Mouse (Mus musculus): ENCODE data around the gene Tmem9b. TPM values are rescaled to one million over a fixed set of nuclear protein-coding genes. Genes with fewer than 3 reads are reported as not detected.

Tmem9b gene
- polyA plus RNA-seq, 1 experiment from 2014 or later = 95.7 TPM

- H3K27ac ChIP-seq = peak overlapping the region; percentile 68
- 54% methylated on average over 3 of the region's 3 CpGs for WGBS
- TF ChIP-seq CTCF (IDR thresholded peaks at IDR 0.05; ENCODE audit: low read depth) = no peak
- H3K4me3 ChIP-seq (replicated peaks; ENCODE audit: low read depth, low read length) = no peak overlapping the region
- no peaks in the 10 kb centered on the region for H3K27me3 ChIP-seq (ENCODE audit: insufficient read depth, low read length)
- ATAC-seq (replicated peaks; ENCODE audit: low FRiP score, low read depth) (peak; percentile 54; the same call in 1 of the 2 replicates), DNase-seq (ENCODE audit: low spot score) (peak; percentile 91)
- H3K36me3 ChIP-seq (ENCODE audit: insufficient read depth, low read length) = 0 out of 2 replicates have a peak, but pooled peaks cover 12% of the 10 kb centered on the region
- no peak overlapping the region for H3K9ac ChIP-seq (ENCODE audit: low read depth, low read length)
- H3K4me1 ChIP-seq (replicated peaks; ENCODE audit: insufficient read depth, low read length) = 0 out of 2 replicates have a peak, but pooled peaks cover 4% of the 10 kb centered on the region
- no peak overlapping the region for H3K4me2 ChIP-seq (ENCODE audit: low read length)
- H3K9me3 ChIP-seq (replicated peaks; ENCODE audit: low read length) = no peaks in the 10 kb centered on the region
These were observed 43.7 kb downstream of the Tmem9b start for GRCm38 (mm10) chr7:109708961-109709382.

DNA sequence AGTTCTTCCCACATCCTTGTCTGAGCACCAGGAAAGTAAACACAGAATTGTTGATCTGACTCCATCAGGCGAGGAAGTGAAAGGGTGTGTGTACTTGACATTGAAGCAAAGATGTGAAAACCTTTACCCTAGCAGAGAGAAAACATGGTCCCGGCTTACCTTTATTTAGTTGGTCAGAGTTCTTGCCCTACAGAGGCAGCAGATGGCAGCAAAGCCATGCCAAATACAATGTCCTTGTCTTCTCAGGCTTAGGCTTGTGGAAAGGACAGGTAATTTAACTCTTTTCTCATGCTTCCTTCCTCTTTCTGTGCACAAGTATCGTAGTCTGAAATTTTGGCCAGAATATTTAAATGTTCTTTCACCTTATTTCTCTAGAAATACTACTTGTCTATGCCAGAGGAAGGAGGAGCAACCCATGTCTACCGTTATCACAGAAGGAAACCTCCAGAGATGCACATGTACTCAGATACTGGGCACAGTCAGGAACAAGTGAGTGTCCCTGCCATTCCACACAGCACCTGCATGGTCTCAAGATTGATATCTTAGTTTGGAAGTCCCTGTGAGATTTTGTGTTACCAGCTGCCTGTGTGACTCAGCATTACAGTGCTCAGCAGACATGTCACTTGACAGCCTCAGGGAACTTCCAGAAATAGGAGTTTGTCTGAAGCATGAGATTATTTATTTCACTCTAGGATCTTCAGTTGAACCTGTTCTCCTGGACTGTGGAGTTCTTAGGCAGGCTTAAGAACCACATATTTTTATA, 45.5 kb downstream of the Tmem9b start:
- H3K9me3 ChIP-seq (replicated peaks; ENCODE audit: low read length) = no peaks in the 10 kb centered on the region
- DNase-seq (ENCODE audit: low spot score) (peak; percentile 80), ATAC-seq (replicated peaks; ENCODE audit: low FRiP score, low read depth) (no peak)
- peaks cover 8% of the 10 kb centered on the region; the same call in 1 of the 2 replicates for H3K4me1 ChIP-seq (replicated peaks; ENCODE audit: insufficient read depth, low read length)
- H3K27me3 ChIP-seq (ENCODE audit: insufficient read depth, low read length) = no peaks in the 10 kb centered on the region
- H3K9ac ChIP-seq (ENCODE audit: low read depth, low read length) = no peak overlapping the region
- 34% methylated on average over 4 of the region's 4 CpGs for WGBS
- TF ChIP-seq CTCF (IDR thresholded peaks at IDR 0.05; ENCODE audit: low read depth) = peak; percentile 87
- H3K4me2 ChIP-seq (ENCODE audit: low read length) = no peak overlapping the region
- no peak overlapping the region; the same call in 1 of the 2 replicates for H3K27ac ChIP-seq
- H3K36me3 ChIP-seq (ENCODE audit: insufficient read depth, low read length) = 0 out of 2 replicates have a peak, but pooled peaks cover 6% of the 10 kb centered on the region
- H3K4me3 ChIP-seq (replicated peaks; ENCODE audit: low read depth, low read length) = no peak overlapping the region

DNA sequence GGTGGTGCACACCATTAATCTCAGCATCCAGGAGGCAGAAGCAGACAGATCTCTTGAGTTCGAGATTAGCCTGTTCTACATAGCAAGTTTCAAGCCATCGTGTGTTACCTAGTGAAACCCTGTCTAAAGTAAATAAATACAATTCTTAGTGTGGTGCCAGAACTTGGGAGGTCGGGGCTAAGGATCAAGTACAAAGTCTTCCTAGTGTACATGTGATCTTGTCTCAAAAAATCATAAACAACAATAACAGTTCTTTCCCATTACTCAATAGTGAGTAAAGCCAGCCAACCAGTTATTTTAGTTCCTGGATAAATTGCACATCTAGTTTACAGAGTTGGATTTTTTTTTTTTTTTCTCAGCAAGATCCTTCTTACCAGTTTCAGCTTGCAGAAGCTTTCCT, 48.2 kb downstream of the Tmem9b start:
- WGBS = 37% methylated on average over 3 of the region's 3 CpGs
- peaks cover 8% of the 10 kb centered on the region; the same call in 1 of the 2 replicates for H3K4me1 ChIP-seq (replicated peaks; ENCODE audit: insufficient read depth, low read length)
- H3K36me3 ChIP-seq (ENCODE audit: insufficient read depth, low read length) = 0 out of 2 replicates have a peak, but pooled peaks cover 5% of the 10 kb centered on the region
- TF ChIP-seq CTCF (IDR thresholded peaks at IDR 0.05; ENCODE audit: low read depth) = no peak
- no peaks in the 10 kb centered on the region for H3K9me3 ChIP-seq (replicated peaks; ENCODE audit: low read length)
- peak overlapping the region; percentile 80; the same call in 1 of the 2 replicates for H3K27ac ChIP-seq
- no peak for ATAC-seq (replicated peaks; ENCODE audit: low FRiP score, low read depth)
- peak overlapping the region; percentile 76 for H3K4me2 ChIP-seq (ENCODE audit: low read length)
- H3K9ac ChIP-seq (ENCODE audit: low read depth, low read length) = peak overlapping the region; percentile 79; the same call in 1 of the 2 replicates
- H3K27me3 ChIP-seq (ENCODE audit: insufficient read depth, low read length) = no peaks in the 10 kb centered on the region
- H3K4me3 ChIP-seq (replicated peaks; ENCODE audit: low read depth, low read length) = peak overlapping the region; percentile 74
- peak; percentile 28 for DNase-seq (ENCODE audit: low spot score)

DNA sequence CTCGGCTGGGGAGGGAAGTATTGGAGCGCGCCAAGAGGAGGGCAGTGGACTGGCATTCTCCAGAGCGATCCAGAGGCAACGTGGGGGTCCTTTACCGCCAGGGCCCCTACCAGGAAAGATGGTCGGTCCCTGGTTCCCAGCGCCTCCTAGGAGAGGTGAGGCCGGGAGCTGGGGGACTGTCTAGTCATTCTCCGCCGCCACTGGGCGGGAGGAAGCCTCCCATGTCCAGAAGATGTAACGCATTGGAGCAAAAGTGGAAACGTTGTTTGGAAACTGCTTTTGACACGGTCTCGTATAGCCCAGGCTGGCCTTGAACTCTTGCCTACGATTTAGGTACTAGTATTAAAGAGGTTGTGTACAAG, 48.7 kb downstream of the Tmem9b start:
- TF ChIP-seq CTCF (IDR thresholded peaks at IDR 0.05; ENCODE audit: low read depth) = no peak

GRCm38 (mm10) chr7:109703190-109704015, 49.3 kb downstream of the Tmem9b start, which contains the start of the genes St5 and Akip1:
TSS of gene St5 (minus strand) at chr7:109703605.
TSS of gene Akip1 (plus strand) at chr7:109703690.
- Histone ChIP-seq H3K27me3 (ENCODE audit: insufficient read depth, low read length) (no peaks in the 10 kb centered on the region), H3K4me2 (ENCODE audit: low read length) (peak within 1 kb of the TSS; percentile 76), H3K27ac (peak within 1 kb of the TSS; percentile 80), H3K36me3 (ENCODE audit: insufficient read depth, low read length) (no peaks in the 10 kb centered on the region), H3K4me1 (replicated peaks; ENCODE audit: insufficient read depth, low read length) (peaks cover 8% of the 10 kb centered on the region; the same call in 1 of the 2 replicates), H3K4me3 (replicated peaks; ENCODE audit: low read depth, low read length) (peak within 1 kb of the TSS; percentile 74), H3K9me3 (replicated peaks; ENCODE audit: low read length) (no peaks in the 10 kb centered on the region), H3K9ac (ENCODE audit: low read depth, low read length) (peak within 1 kb of the TSS; percentile 79)
- DNase-seq (ENCODE audit: low spot score) (peak; percentile 96), ATAC-seq (replicated peaks; ENCODE audit: low FRiP score, low read depth) (peak; percentile 95)
- TF ChIP-seq CTCF (IDR thresholded peaks at IDR 0.05; ENCODE audit: low read depth) = no peak
- WGBS = 1% methylated on average over 61 of the region's 61 CpGs

More for the DNA sequence above, 48.7 kb downstream of the Tmem9b start:
- 3% methylated on average over 17 of the region's 17 CpGs for WGBS
- peaks cover 8% of the 10 kb centered on the region; the same call in 1 of the 2 replicates for H3K4me1 ChIP-seq (replicated peaks; ENCODE audit: insufficient read depth, low read length)
- ATAC-seq (replicated peaks; ENCODE audit: low FRiP score, low read depth) (no peak), DNase-seq (ENCODE audit: low spot score) (no peak)
- 0 out of 2 replicates have a peak, but pooled peaks cover 1% of the 10 kb centered on the region for H3K36me3 ChIP-seq (ENCODE audit: insufficient read depth, low read length)
- H3K27ac ChIP-seq = peak overlapping the region; percentile 80
- no peaks in the 10 kb centered on the region for H3K27me3 ChIP-seq (ENCODE audit: insufficient read depth, low read length)
- no peaks in the 10 kb centered on the region for H3K9me3 ChIP-seq (replicated peaks; ENCODE audit: low read length)
- H3K4me3 ChIP-seq (replicated peaks; ENCODE audit: low read depth, low read length) = peak overlapping the region; percentile 74
- H3K9ac ChIP-seq (ENCODE audit: low read depth, low read length) = peak overlapping the region; percentile 79
- peak overlapping the region; percentile 76 for H3K4me2 ChIP-seq (ENCODE audit: low read length)

GRCm38 (mm10) chr7:109702721-109703120, 50.0 kb downstream of the Tmem9b start:
- Histone ChIP-seq H3K27me3 (ENCODE audit: insufficient read depth, low read length) (no peaks in the 10 kb centered on the region), H3K27ac (no peak overlapping the region), H3K4me1 (replicated peaks; ENCODE audit: insufficient read depth, low read length) (peaks cover 8% of the 10 kb centered on the region; the same call in 1 of the 2 replicates), H3K9me3 (replicated peaks; ENCODE audit: low read length) (no peaks in the 10 kb centered on the region), H3K4me3 (replicated peaks; ENCODE audit: low read depth, low read length) (0 out of 2 replicates have a peak overlapping the region, but pooled peaks have one; percentile 74), H3K36me3 (ENCODE audit: insufficient read depth, low read length) (no peaks in the 10 kb centered on the region), H3K9ac (ENCODE audit: low read depth, low read length) (peak overlapping the region; percentile 79; the same call in 1 of the 2 replicates), H3K4me2 (ENCODE audit: low read length) (peak overlapping the region; percentile 76)
- ATAC-seq (replicated peaks; ENCODE audit: low FRiP score, low read depth) (no peak), DNase-seq (ENCODE audit: low spot score) (no peak)
- TF ChIP-seq CTCF (IDR thresholded peaks at IDR 0.05; ENCODE audit: low read depth) = no peak
- 57% methylated on average over 4 of the region's 4 CpGs for WGBS

All from kidney, postnatal 0 days (tissue).